Mouse (Mus musculus): ENCODE results near the gene Mtor.

GRCm38 (mm10) chr4:148549106-148549505, 100.7 kb downstream of the Mtor start:
- TF ChIP-seq CTCF (IDR thresholded peaks at IDR 0.05; ENCODE audit: low read depth) (no peak), EP300 (IDR thresholded peaks at IDR 0.05; ENCODE audit: low read depth) (no peak)
